Mouse (Mus musculus) midbrain, embryonic 15.5 days (tissue): Measurements from ENCODE around the gene Lama5. TPM values are rescaled to one million over a fixed set of nuclear protein-coding genes. Genes with fewer than 3 reads are reported as not detected.

Experiments used
- ATAC-seq: fragments of 200-750 bp; cut with Nextera tagmentation; replicated peaks from 2 replicates; pipeline ENCODE4 v1.8.0; 2017; ENCODE audit warnings: moderate TSS enrichment
- H3K27ac ChIP-seq: fragments of 300-500 bp; sonication (generic); 2 replicates; pipeline ENCODE4 v1.5.1; 2015; ENCODE audit warnings: mild to moderate bottlenecking, inconsistent platforms
- H3K27me3 ChIP-seq: fragments of 300-500 bp; sonication (generic); replicated peaks from 2 replicates; pipeline ENCODE4 v1.6.1; 2015; ENCODE audit warnings: inconsistent platforms
- H3K36me3 ChIP-seq: fragments of 300-500 bp; sonication (generic); replicated peaks from 2 replicates; pipeline ENCODE4 v1.6.1; 2015; ENCODE audit warnings: inconsistent platforms
- H3K4me1 ChIP-seq: fragments of 300-500 bp; sonication (generic); 2 replicates; pipeline ENCODE4 v1.6.1; 2015; ENCODE audit warnings: inconsistent platforms
- H3K4me2 ChIP-seq: fragments of 300-500 bp; sonication (generic); 2 replicates; pipeline ENCODE4 v1.6.1; 2015; ENCODE audit warnings: inconsistent platforms, mild to moderate bottlenecking, moderate library complexity
- H3K4me3 ChIP-seq: fragments of 300-500 bp; sonication (generic); 2 replicates; pipeline ENCODE4 v1.5.1; 2015; ENCODE audit warnings: mild to moderate bottlenecking, inconsistent platforms
- H3K9ac ChIP-seq: fragments of 300-500 bp; sonication (generic); 2 replicates; pipeline ENCODE4 v1.6.1; 2015; ENCODE audit warnings: mild to moderate bottlenecking, inconsistent platforms
- H3K9me3 ChIP-seq: fragments of 300-500 bp; sonication (generic); 2 replicates; pipeline ENCODE4 v1.6.1; 2016; ENCODE audit warnings: inconsistent platforms
- WGBS: fragments of 180-500 bp; shearing (Covaris S2); methylation state at CpG from one replicate; pipeline ENCODE4 v1.1.7; 2015; ENCODE audit warnings: mixed read lengths; 5-methylcytosine and 5-hydroxymethylcytosine counted together
- polyA plus RNA-seq: library from polyadenylated mRNA; unstranded; fragments of >200 nt; fragmentation: Nextera tagmentation; extraction: Ambion mirVana; gene quantifications from 2 replicates; pipeline ENCODE4 v1.2.1, GENCODE M21; 2015

Gene Lama5
- polyA plus RNA-seq, 1 experiment from 2014 or later: 1.7 TPM

DNA sequence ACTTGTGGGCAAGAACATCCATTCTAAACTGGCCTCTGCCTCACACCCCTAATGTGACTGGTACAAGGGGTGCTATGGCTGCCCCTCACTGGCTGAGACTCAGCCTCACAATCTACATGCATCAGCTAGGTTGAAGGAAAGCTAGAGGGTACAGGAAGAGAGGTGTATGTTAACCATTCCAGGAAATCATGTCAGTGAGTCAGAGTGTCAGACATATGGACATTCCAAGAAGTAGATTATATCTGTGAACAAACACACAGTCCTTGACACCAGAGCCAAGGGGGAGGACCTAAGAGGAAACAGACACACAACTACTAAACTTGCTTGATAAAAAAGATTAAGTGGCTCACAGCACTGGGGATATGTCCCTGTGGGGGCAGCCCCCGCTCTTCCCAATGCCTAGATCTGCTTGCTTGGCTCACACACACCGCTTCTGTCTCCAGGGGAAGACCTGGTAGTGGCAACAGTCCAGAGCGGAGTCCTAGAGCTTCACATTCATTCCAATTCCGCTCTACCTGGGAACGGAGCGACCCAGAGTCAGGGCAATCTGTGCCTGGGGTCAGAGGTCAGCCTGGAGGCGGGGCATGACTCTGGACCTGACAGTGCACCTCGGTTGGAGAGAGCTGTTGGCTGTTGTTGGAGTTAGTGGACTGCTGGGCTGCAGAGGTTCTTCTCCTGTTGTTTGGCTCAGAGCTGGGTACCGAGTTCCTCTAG lies 23.4 kb upstream of the Lama5 start:
- no peak overlapping the region for H3K27ac ChIP-seq
- ATAC-seq: no peak
- H3K4me2 ChIP-seq: no peak overlapping the region
- no peaks in the 10 kb centered on the region for H3K9me3 ChIP-seq
- WGBS: 55% methylated on average over 9 of the region's 9 CpGs
- no peaks in the 10 kb centered on the region for H3K27me3 ChIP-seq
- H3K36me3 ChIP-seq: no peaks in the 10 kb centered on the region
- no peaks in the 10 kb centered on the region for H3K4me1 ChIP-seq
- no peak overlapping the region for H3K4me3 ChIP-seq
- no peak overlapping the region for H3K9ac ChIP-seq

- no peaks in the 10 kb centered on the region for H3K4me1 ChIP-seq
- 89% methylated on average over 5 of the region's 5 CpGs for WGBS
- H3K4me2 ChIP-seq: no peak overlapping the region
- H3K9me3 ChIP-seq: no peaks in the 10 kb centered on the region
- no peak overlapping the region for H3K27ac ChIP-seq
- H3K36me3 ChIP-seq: no peaks in the 10 kb centered on the region
- H3K4me3 ChIP-seq: no peak overlapping the region
- no peaks in the 10 kb centered on the region for H3K27me3 ChIP-seq
- no peak for ATAC-seq
- H3K9ac ChIP-seq: no peak overlapping the region
These were observed 22.3 kb upstream of the Lama5 start for GRCm38 (mm10) chr2:180247916-180248315.

- no peaks in the 10 kb centered on the region for H3K27me3 ChIP-seq
- no peaks in the 10 kb centered on the region for H3K4me1 ChIP-seq
- ATAC-seq: no peak
- WGBS: 89% methylated on average over 4 of the region's 4 CpGs
- no peak overlapping the region for H3K27ac ChIP-seq
- no peak overlapping the region for H3K4me3 ChIP-seq
- no peaks in the 10 kb centered on the region for H3K9me3 ChIP-seq
- no peak overlapping the region for H3K4me2 ChIP-seq
- H3K9ac ChIP-seq: no peak overlapping the region
- H3K36me3 ChIP-seq: no peaks in the 10 kb centered on the region
These were observed 17.4 kb upstream of the Lama5 start for GRCm38 (mm10) chr2:180243108-180243507.

GRCm38 (mm10) chr2:180238591-180238990 lies 12.9 kb upstream of the Lama5 start:
- no peaks in the 10 kb centered on the region for H3K9me3 ChIP-seq
- H3K4me1 ChIP-seq: no peaks in the 10 kb centered on the region
- H3K9ac ChIP-seq: no peak overlapping the region
- H3K27me3 ChIP-seq: no peaks in the 10 kb centered on the region
- no peaks in the 10 kb centered on the region for H3K36me3 ChIP-seq
- 89% methylated on average over 5 of the region's 5 CpGs for WGBS
- H3K4me2 ChIP-seq: no peak overlapping the region
- no peak overlapping the region for H3K27ac ChIP-seq
- no peak for ATAC-seq
- H3K4me3 ChIP-seq: no peak overlapping the region

DNA sequence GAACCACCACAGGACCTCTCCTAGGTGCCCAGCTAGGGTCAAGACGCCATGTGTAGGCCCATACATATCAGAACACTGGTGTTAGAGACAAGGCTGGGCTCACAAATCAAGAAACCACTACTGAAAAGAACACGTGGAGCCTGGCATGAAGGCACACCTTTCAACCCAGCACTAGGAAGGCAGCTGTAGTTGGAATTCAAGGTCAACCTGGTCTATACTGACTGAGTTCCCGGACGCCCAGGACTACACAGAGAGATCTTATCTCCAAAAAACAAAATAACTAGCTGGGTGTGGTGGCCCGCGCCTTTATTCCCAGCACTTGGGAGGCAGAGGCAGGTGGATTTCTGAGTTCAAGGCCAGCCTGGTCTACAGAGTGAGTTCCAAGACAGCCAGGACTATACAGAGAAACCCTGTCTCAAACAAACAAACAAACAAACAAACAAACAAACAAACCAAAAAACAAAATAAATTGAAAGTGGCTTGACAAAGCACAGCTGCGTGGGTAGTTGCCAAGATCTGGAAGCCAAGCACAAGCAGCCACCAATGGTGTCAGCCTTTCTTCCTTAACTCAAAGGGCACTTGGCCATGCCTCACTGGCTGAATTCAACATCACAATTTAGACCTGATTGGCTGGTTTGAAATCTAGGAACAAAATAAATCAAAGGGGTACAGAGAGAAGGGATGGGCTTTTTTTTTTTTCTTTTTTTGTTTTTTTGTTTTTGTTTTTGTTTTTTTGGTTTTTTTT lies 12.1 kb upstream of the Lama5 start:
- no peak for ATAC-seq
- no peaks in the 10 kb centered on the region for H3K9me3 ChIP-seq
- H3K36me3 ChIP-seq: no peaks in the 10 kb centered on the region
- no peaks in the 10 kb centered on the region for H3K4me1 ChIP-seq
- no peak overlapping the region for H3K9ac ChIP-seq
- H3K4me3 ChIP-seq: no peak overlapping the region
- WGBS: 94% methylated on average over 7 of the region's 7 CpGs
- H3K27me3 ChIP-seq: no peaks in the 10 kb centered on the region
- H3K4me2 ChIP-seq: no peak overlapping the region
- no peak overlapping the region for H3K27ac ChIP-seq

DNA sequence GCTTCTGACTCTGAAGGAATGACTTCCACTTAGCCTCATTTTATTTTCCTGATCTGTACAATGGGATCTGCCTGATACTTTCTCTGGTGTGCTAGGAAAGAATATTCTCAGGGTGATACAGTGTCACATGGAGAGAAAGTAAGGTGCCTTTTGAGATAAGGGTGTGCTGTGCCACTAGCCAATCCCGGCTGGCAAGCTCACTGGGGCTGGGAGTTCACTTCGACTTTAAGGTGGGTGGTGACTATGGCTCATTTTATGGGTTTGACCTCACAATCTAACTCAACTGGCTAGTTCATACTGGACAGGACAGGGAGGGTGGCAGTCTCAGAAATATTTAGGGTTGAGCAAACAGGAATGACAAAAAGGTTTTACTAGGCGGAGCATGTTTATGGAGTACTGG lies 11.3 kb upstream of the Lama5 start:
- Histone ChIP-seq H3K27ac (no peak overlapping the region), H3K36me3 (no peaks in the 10 kb centered on the region), H3K4me2 (no peak overlapping the region), H3K4me1 (no peaks in the 10 kb centered on the region), H3K27me3 (no peaks in the 10 kb centered on the region), H3K9ac (no peak overlapping the region), H3K9me3 (no peaks in the 10 kb centered on the region), H3K4me3 (no peak overlapping the region)
- no peak for ATAC-seq
- WGBS: 91% methylated on average over 3 of the region's 3 CpGs

- Histone ChIP-seq H3K4me2 (no peak overlapping the region), H3K36me3 (no peaks in the 10 kb centered on the region), H3K4me1 (no peaks in the 10 kb centered on the region), H3K27ac (no peak overlapping the region), H3K9me3 (no peaks in the 10 kb centered on the region), H3K4me3 (no peak overlapping the region), H3K27me3 (no peaks in the 10 kb centered on the region), H3K9ac (no peak overlapping the region)
- 48% methylated on average over 3 of the region's 3 CpGs for WGBS
- no peak for ATAC-seq
These were observed 10.8 kb upstream of the Lama5 start for GRCm38 (mm10) chr2:180236500-180236899.

- no peak overlapping the region for H3K4me2 ChIP-seq
- WGBS: 89% methylated on average over 4 of the region's 4 CpGs
- no peak overlapping the region for H3K27ac ChIP-seq
These were observed 10.1 kb upstream of the Lama5 start for GRCm38 (mm10) chr2:180235788-180236187.

DNA sequence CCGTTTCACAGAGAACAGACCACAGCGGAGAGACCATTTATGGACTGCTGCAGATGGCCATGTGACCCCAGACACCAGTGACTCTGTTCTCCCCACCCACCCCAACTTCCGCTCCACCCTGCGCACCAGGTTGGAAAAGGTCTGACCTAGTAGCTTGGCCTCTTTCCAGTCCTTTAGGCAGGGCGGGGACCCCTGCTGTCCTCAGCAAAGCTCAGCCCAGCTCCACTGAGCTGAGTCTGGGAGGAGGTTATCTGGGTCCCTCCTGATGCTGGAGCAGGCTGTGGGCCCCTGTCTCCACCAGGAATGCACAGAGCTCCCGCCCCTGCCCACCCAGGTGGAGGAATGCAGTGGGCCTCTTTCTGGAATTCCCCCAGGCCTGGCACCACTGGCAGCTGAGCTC lies 9.3 kb upstream of the Lama5 start:
- Histone ChIP-seq H3K27me3 (no peaks in the 10 kb centered on the region), H3K4me1 (no peaks in the 10 kb centered on the region), H3K36me3 (no peaks in the 10 kb centered on the region), H3K9ac (no peak overlapping the region), H3K27ac (no peak overlapping the region), H3K9me3 (no peaks in the 10 kb centered on the region), H3K4me2 (no peak overlapping the region), H3K4me3 (no peak overlapping the region)
- whole genome bisulfite sequencing: 56% methylated on average over 6 of the region's 6 CpGs
- ATAC-seq: no peak

More at GRCm38 (mm10) chr2:180235788-180236187, 10.1 kb upstream of the Lama5 start:
- ATAC-seq: no peak
- no peaks in the 10 kb centered on the region for H3K4me1 ChIP-seq
- H3K9ac ChIP-seq: no peak overlapping the region
- no peaks in the 10 kb centered on the region for H3K27me3 ChIP-seq
- no peaks in the 10 kb centered on the region for H3K9me3 ChIP-seq
- H3K36me3 ChIP-seq: no peaks in the 10 kb centered on the region
- no peak overlapping the region for H3K4me3 ChIP-seq

GRCm38 (mm10) chr2:180234353-180234752 lies 8.7 kb upstream of the Lama5 start:
- Histone ChIP-seq H3K27me3 (no peaks in the 10 kb centered on the region), H3K4me3 (no peak overlapping the region), H3K9ac (no peak overlapping the region), H3K9me3 (no peaks in the 10 kb centered on the region), H3K27ac (no peak overlapping the region), H3K4me2 (no peak overlapping the region), H3K4me1 (no peaks in the 10 kb centered on the region), H3K36me3 (no peaks in the 10 kb centered on the region)
- no peak for ATAC-seq
- WGBS: 91% methylated on average over 8 of the region's 8 CpGs

DNA sequence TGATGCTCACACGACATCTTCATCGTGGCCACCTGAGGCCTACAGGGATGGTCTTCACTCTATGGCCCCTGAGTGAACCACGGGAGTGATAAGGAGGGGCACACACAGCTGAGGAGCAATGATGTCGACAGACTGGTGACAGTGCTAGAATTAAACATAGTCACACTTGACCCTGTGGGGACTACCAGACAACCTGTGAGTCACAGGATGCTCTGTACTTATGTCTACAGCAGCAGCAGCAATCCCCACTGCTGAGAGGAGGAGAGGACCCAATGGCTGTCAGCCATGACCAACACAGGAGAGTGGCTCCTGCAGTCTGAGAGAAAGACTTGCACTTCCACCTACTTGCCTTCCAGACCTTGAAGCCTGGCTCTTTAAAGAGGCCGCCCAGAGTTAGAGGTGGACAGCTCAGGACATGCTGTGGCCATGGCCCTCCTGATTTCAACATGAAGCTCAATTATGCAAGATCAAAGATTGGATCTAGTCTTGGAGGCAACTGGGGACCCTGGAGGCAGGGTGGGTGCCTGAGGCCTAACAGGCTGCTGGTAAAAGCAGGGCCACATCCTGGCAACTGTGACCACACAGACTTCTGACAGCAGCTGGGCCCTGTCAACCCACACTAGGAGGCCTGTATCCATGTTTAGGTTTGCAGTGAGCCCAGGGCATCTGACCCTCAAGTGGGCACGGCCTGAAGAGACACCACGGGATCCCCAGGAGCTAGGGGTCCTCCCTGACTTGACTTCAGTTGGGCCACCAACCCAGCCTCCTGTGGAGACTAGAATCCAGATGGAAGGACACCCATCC lies 7.6 kb upstream of the Lama5 start:
- no peaks in the 10 kb centered on the region for H3K27me3 ChIP-seq
- no peaks in the 10 kb centered on the region for H3K4me1 ChIP-seq
- ATAC-seq: no peak
- H3K27ac ChIP-seq: no peak overlapping the region
- H3K4me2 ChIP-seq: no peak overlapping the region
- H3K4me3 ChIP-seq: no peak overlapping the region
- H3K9me3 ChIP-seq: no peaks in the 10 kb centered on the region
- WGBS: 88% methylated on average over 7 of the region's 7 CpGs
- no peak overlapping the region for H3K9ac ChIP-seq
- H3K36me3 ChIP-seq: no peaks in the 10 kb centered on the region

DNA sequence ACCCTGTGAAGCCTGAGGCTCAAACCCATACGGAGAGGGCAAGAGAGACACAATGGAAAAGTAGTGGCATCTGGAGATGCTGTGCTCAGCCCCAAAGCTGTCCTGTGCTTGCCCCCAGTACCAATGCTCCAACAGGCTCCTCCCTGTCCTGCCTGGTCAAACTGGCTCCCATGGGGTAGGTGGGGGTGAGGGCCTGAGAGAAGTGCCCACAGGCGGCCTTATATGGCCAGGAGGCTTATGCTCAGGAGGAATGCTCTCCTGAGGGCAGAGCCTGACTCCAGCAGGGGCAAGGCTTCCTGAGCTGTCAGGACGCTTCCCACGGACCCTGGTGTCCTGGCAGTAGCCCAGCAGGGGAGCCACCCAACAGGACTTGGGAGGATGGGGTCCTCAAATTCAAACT lies 4.8 kb upstream of the Lama5 start:
- no peak for ATAC-seq
- Histone ChIP-seq H3K4me1 (peaks cover 17% of the 10 kb centered on the region), H3K9me3 (no peaks in the 10 kb centered on the region), H3K27ac (no peak overlapping the region), H3K9ac (no peak overlapping the region), H3K4me2 (no peak overlapping the region), H3K4me3 (no peak overlapping the region), H3K36me3 (no peaks in the 10 kb centered on the region), H3K27me3 (peaks cover 16% of the 10 kb centered on the region)
- 67% methylated on average over 4 of the region's 4 CpGs for WGBS
